Mouse (Mus musculus) T-helper 2 cell (primary cell): Measurements from ENCODE around the gene Actc1.

Experiments
- in situ Hi-C: fragments of 300-600 bp; cut with MboI, MseI; formaldehyde crosslinking; loops from one replicate; pipeline ENCODE4 v1.15.1; 2025; ENCODE audit warnings: high pct_unique_total_duplicates

The Actc1 gene

GRCm38 (mm10) chr2:114052696-114053598, at the start of gene Actc1:
Gene Actc1, minus strand, starts transcription at chr2:114053548.
- in situ Hi-C loops = no loop called here

GRCm38 (mm10) chr2:114102471-114102870, 49.1 kb upstream of the Actc1 start:
- in situ Hi-C loops = loop anchor here (10.0 to 25.0 kb wide), 2 partner anchors 265 to 1482 kb away; partner anchors contain the start of genes Arhgap11a, BC052040 and Scg5

- in situ Hi-C loops = loop anchor here (10.0 to 25.0 kb wide), 2 partner anchors 264 to 1484 kb away; partner anchors contain the start of genes Arhgap11a, BC052040 and Scg5
Observed at GRCm38 (mm10) chr2:114100834-114101233, 47.5 kb upstream of the Actc1 start.

GRCm38 (mm10) chr2:114099816-114100215, 46.5 kb upstream of the Actc1 start:
- in situ Hi-C loops = loop anchor here (10.0 to 25.0 kb wide), 2 partner anchors 263 to 1485 kb away; partner anchors contain the start of genes Arhgap11a, BC052040 and Scg5

GRCm38 (mm10) chr2:114099109-114099508, 45.8 kb upstream of the Actc1 start:
- in situ Hi-C loops = no loop called here

GRCm38 (mm10) chr2:114097627-114098026, 44.3 kb upstream of the Actc1 start:
- in situ Hi-C loops = no loop called here

GRCm38 (mm10) chr2:114096570-114096969, 43.2 kb upstream of the Actc1 start:
- in situ Hi-C loops = no loop called here

GRCm38 (mm10) chr2:114095348-114095747, 42.0 kb upstream of the Actc1 start:
- in situ Hi-C loops = no loop called here

- in situ Hi-C loops = no loop called here
Observed at GRCm38 (mm10) chr2:114094696-114095095, 41.3 kb upstream of the Actc1 start.

- in situ Hi-C loops = no loop called here
Observed at GRCm38 (mm10) chr2:114093577-114093976, 40.2 kb upstream of the Actc1 start.

GRCm38 (mm10) chr2:114089862-114090261, 36.5 kb upstream of the Actc1 start:
- in situ Hi-C loops = no loop called here

GRCm38 (mm10) chr2:114087271-114087670, 33.9 kb upstream of the Actc1 start:
- in situ Hi-C loops = no loop called here

GRCm38 (mm10) chr2:114071876-114072275, 18.5 kb upstream of the Actc1 start:
- in situ Hi-C loops = no loop called here

- in situ Hi-C loops = no loop called here
Observed at GRCm38 (mm10) chr2:114066226-114066625, 12.9 kb upstream of the Actc1 start.

- in situ Hi-C loops = no loop called here
Observed at GRCm38 (mm10) chr2:114064004-114064403, 10.7 kb upstream of the Actc1 start.

GRCm38 (mm10) chr2:114060071-114060591, 6.8 kb upstream of the Actc1 start:
- in situ Hi-C loops = no loop called here

- in situ Hi-C loops = no loop called here
Observed at GRCm38 (mm10) chr2:114059608-114060007, 6.3 kb upstream of the Actc1 start.

GRCm38 (mm10) chr2:114058226-114058796, 5.0 kb upstream of the Actc1 start:
- in situ Hi-C loops = no loop called here

GRCm38 (mm10) chr2:114057303-114057853, 4.0 kb upstream of the Actc1 start:
- in situ Hi-C loops = no loop called here

- in situ Hi-C loops = no loop called here
Observed at GRCm38 (mm10) chr2:114054129-114054528, 781 bp upstream of the Actc1 start.

GRCm38 (mm10) chr2:114051871-114052241, 1.5 kb downstream of the Actc1 start:
- in situ Hi-C loops = no loop called here
